Mouse (Mus musculus) thymus, adult 2 months (tissue): ENCODE measurements around the gene 1500009L16Rik. TPM values are rescaled to one million over a fixed set of nuclear protein-coding genes. Genes with fewer than 3 reads are reported as not detected.
A peak's percentile ranks its signal among the peaks of the same experiment; 100 is the strongest.

Experiments used
- DNase-seq: peaks from one replicate; pipeline ENCODE4 v3.0.0; 2021
- H3K27ac ChIP-seq: fragments of 200-500 bp; 2 replicates; pipeline ENCODE4 v1.5.1; 2012; ENCODE audit warnings: low read length, control low read depth; ENCODE audit not compliant: control insufficient read depth, insufficient read depth
- H3K27me3 ChIP-seq: fragments of 200-500 bp; 2 replicates; pipeline ENCODE4 v1.6.1; 2012; ENCODE audit warnings: mild to moderate bottlenecking, low read length, moderate library complexity, mixed read lengths; ENCODE audit not compliant: control insufficient read depth, insufficient read depth
- H3K36me3 ChIP-seq: fragments of 200-500 bp; 2 replicates; pipeline ENCODE4 v1.6.1; 2012; ENCODE audit warnings: mild to moderate bottlenecking, low read length, moderate library complexity; ENCODE audit not compliant: control insufficient read depth, insufficient read depth
- H3K4me1 ChIP-seq: fragments of 200-500 bp; replicated peaks from 2 replicates; pipeline ENCODE4 v1.6.1; 2012; ENCODE audit warnings: low read length; ENCODE audit not compliant: control insufficient read depth, insufficient read depth
- H3K4me3 ChIP-seq: fragments of 200-500 bp; 2 replicates; pipeline ENCODE4 v1.5.1; 2012; ENCODE audit warnings: mild to moderate bottlenecking, low read length, control low read depth, moderate library complexity; ENCODE audit not compliant: control insufficient read depth, insufficient read depth
- CTCF ChIP-seq: fragments of 200-500 bp; IDR thresholded peaks from 2 replicates; pipeline ENCODE4 v1.5.1; 2012; ENCODE audit warnings: mild to moderate bottlenecking, control low read depth, low read length, moderate library complexity, borderline replicate concordance; ENCODE audit not compliant: control insufficient read depth, poor library complexity, insufficient read depth; ENCODE audit errors: extremely low read depth
- POLR2A ChIP-seq: fragments of 200-500 bp; IDR thresholded peaks from 2 replicates; pipeline ENCODE4 v1.6.1; 2012; ENCODE audit warnings: mild to moderate bottlenecking, low read length, control low read depth, moderate library complexity; ENCODE audit not compliant: control insufficient read depth, poor library complexity, insufficient read depth; ENCODE audit errors: extremely low read depth
- WGBS: fragments of 180-500 bp; shearing (Covaris S2); methylation state at CpG from one replicate; pipeline ENCODE4 v1.1.7; 2018; 5-methylcytosine and 5-hydroxymethylcytosine counted together
- polyA plus RNA-seq: library from polyadenylated mRNA; depleted of rRNA; stranded (reverse); fragments of >200 nt; gene quantifications from 2 replicates; pipeline ENCODE4 v1.2.3, GENCODE M21; 2012

1500009L16Rik gene
- polyA plus RNA-seq, 1 experiment, result 14.5 TPM

DNA sequence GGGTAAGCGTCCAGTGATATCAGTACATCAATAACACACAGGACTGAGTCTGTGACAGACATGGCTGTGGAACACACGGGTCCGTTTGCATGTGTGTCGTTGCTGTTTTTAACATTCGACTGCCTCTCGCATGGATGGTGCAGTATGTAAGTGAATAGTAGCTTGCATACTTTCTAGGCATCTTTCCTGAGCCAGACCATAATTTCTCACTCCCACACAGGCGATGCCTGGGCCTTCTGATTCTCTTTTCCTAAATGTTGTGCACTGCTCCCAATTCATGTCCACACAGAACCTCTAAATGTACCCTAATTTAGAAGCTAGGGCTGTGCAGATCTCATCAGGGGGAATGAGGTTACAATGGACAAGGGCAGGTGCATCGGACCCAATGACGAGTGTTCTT is 54.6 kb downstream of the 1500009L16Rik start:
- DNase-seq, result no peak
- WGBS, result 89% methylated on average over 9 of the region's 9 CpGs
- Histone ChIP-seq H3K36me3 (no peaks in the 10 kb centered on the region), H3K27ac (no peak overlapping the region), H3K27me3 (no peaks in the 10 kb centered on the region), H3K4me3 (no peak overlapping the region), H3K4me1 (no peaks in the 10 kb centered on the region)
- no peak for TF ChIP-seq CTCF
- TF ChIP-seq POLR2A, result no peak

DNA sequence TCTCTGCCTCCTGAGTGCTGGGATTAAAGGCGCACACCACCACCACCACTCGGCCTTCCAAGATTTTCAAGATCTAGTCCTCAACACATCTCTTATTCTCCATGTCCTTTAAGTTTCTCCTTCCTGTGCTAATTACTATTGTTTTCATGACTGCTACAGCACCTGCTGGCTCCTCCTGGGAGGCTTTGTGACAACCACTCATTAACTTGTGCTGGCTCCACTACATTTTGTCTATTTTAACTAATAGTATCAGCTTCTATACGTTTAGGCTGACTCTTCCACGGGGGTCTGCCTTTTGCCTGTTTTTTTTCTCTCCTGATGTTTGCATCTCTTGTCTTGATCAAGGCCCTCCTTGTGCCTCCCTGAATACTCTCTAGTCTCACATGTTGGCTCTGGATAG is 59.2 kb downstream of the 1500009L16Rik start:
- TF ChIP-seq CTCF (no peak), POLR2A (no peak)
- H3K27me3 ChIP-seq, result no peaks in the 10 kb centered on the region
- DNase-seq, result no peak
- no peaks in the 10 kb centered on the region for H3K4me1 ChIP-seq
- no peak overlapping the region for H3K27ac ChIP-seq
- WGBS, result 89% methylated on average over 4 of the region's 4 CpGs
- H3K4me3 ChIP-seq, result no peak overlapping the region
- no peaks in the 10 kb centered on the region for H3K36me3 ChIP-seq

DNA sequence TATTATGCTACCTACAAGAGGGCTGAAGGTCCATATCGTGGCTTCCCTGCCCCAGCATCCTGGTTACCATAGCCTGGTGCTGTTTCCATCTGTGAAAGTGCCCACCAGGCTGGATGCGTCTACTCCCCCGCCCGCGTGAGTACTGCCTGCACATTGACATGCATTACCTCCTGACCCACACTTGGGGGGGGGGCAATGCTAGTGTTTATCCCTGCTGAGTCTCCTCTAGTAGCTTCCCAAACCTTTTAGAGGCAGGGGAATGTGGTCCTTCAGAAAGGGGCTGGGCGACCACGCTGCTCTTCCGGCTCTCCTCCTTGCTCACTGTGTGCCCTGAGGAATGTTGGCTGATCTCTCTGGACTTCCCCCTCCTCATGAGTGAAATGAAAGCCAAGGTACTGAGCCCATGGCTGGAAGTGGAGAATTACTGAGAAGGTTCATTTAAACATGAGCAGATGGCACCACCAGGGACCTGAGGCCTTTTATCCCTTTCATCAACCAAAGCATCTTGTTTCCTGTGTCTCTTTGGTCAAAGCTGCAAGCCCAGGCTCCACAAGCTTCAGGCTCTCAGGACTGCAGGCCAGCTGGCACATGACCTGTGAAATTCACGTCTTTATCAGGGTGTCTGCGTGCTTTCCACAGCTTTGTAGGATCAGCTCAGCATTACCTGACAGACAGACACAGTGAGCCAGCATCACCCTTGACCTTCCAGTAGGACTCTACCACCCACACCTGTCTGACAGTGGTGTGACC is 59.9 kb downstream of the 1500009L16Rik start:
- Histone ChIP-seq H3K27ac (no peak overlapping the region), H3K27me3 (no peaks in the 10 kb centered on the region), H3K4me1 (no peaks in the 10 kb centered on the region), H3K36me3 (no peaks in the 10 kb centered on the region), H3K4me3 (no peak overlapping the region)
- DNase-seq, result no peak
- 94% methylated on average over 10 of the region's 10 CpGs for WGBS
- TF ChIP-seq POLR2A (no peak), CTCF (no peak)

DNA sequence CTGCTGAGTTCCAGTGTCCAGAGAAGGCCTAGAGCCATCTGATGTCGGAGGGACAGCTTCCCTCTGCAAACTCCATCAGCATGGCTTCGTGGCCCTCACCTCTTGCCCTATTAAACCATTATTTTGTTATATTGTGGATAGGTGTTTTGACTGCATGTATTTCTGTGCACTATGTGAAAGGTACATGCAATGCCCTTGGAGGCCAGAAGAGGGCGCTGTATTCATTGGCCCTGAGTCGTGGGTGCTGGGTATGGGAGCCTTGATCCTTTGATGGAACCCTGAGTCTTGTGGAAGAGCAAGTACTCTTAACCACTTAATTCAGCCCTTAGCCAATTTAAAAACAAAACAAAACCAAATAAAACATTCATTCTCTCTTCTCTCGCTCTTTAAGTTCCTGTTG is 62.3 kb downstream of the 1500009L16Rik start:
- H3K4me3 ChIP-seq, result no peak overlapping the region
- WGBS, result 43% methylated on average over 5 of the region's 5 CpGs
- DNase-seq, result peak; percentile 15
- no peak overlapping the region for H3K27ac ChIP-seq
- H3K36me3 ChIP-seq, result no peaks in the 10 kb centered on the region
- H3K4me1 ChIP-seq, result no peaks in the 10 kb centered on the region
- H3K27me3 ChIP-seq, result no peaks in the 10 kb centered on the region
- TF ChIP-seq POLR2A (no peak), CTCF (peak; percentile 49; the same call in 1 of the 2 replicates)

DNA sequence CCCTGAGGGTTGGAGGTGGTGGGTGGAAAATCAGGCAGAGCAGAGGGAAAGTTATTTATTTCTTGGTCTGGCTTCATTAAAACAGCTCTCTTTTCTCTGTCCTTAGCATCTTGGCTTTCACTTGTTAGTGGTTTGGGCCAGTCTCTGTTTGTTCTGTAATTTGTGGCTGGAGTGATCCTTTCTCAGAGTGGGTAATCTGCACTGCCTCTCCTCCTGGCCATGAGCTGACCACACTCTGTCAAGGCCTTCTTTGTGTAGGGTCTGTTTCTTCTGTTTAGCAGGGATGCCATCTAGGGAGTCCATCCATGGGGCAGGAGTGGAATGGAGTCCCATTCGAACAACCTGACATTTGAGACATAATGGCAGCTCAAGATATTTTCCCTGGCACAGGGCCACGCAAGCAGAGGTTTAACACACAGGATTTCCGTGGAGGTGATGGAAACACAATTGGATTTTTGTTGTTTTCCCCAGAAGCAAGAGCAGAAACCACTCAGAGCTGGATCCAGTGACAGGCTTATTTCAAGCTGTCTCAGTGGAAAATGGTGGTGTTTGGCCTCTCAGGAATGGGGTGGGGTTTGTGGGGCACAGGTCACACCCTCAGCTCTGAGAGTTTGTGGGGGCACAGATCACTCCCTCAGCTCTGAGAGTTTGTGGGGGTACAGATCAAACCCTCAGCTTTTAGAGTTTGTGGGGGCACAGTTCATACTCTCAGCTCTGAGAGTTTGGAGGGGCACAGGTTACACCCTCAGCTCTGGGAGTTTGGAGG is 63.1 kb downstream of the 1500009L16Rik start:
- H3K27me3 ChIP-seq, result no peaks in the 10 kb centered on the region
- no peaks in the 10 kb centered on the region for H3K36me3 ChIP-seq
- no peak for DNase-seq
- TF ChIP-seq POLR2A, result no peak
- no peak for TF ChIP-seq CTCF
- WGBS, result 86% methylated on average over 3 of the region's 3 CpGs
- no peak overlapping the region for H3K27ac ChIP-seq
- no peak overlapping the region for H3K4me3 ChIP-seq
- H3K4me1 ChIP-seq, result no peaks in the 10 kb centered on the region

DNA sequence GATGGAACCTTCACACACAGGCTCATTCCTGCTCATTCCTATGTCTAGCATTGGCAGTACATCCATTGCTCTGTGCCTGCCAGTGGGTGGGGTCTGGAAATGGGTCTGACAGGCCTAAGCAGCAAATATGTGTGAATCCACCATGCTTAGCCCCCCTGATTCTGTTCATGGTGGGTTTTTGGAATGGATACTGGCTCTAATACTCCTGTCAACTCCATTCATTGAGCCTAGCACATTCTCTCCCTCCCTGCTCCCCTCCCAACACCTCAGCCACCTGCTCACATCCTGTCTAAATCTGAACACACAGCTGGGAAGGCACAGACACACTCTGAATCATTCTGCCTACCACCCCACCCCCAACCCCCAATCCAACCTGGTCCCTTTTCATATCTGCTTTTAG is 72.4 kb downstream of the 1500009L16Rik start:
- H3K27ac ChIP-seq, result no peak overlapping the region
- H3K27me3 ChIP-seq, result no peaks in the 10 kb centered on the region
- H3K4me3 ChIP-seq, result no peak overlapping the region
- TF ChIP-seq POLR2A, result no peak
- TF ChIP-seq CTCF, result no peak
- no peak for DNase-seq
- no peaks in the 10 kb centered on the region for H3K36me3 ChIP-seq
- no peaks in the 10 kb centered on the region for H3K4me1 ChIP-seq
